Mouse (Mus musculus): Measurements from ENCODE around the gene Depdc5. TPM values are rescaled to one million over a fixed set of nuclear protein-coding genes. Genes with fewer than 3 reads are reported as not detected.
"Not testable (repeated sequence)": the region's sequence is repeated elsewhere in the genome, so short reads cannot be mapped to it uniquely, and the experiment has no call there.

The Depdc5 gene
- polyA plus RNA-seq, 1 experiment from 2014 or later: 20.2 TPM

- Histone ChIP-seq H3K4me3 (replicated peaks) (no peak overlapping the region), H3K27ac (no peak overlapping the region), H3K9ac (no peak overlapping the region), H3K4me2 (replicated peaks) (peak overlapping the region; percentile 57), H3K36me3 (no peaks in the 10 kb centered on the region), H3K9me3 (no peaks in the 10 kb centered on the region), H3K27me3 (replicated peaks) (no peaks in the 10 kb centered on the region), H3K4me1 (replicated peaks) (peaks cover 7% of the 10 kb centered on the region)
- ATAC-seq: no peak
- WGBS: 43% methylated on average over 13 of the region's 13 CpGs
Measured at GRCm38 (mm10) chr5:33038656-33039509, 175.4 kb downstream of the Depdc5 start.

GRCm38 (mm10) chr5:33039510-33039911, 176.0 kb downstream of the Depdc5 start:
- Histone ChIP-seq H3K4me1 (replicated peaks) (peaks cover 7% of the 10 kb centered on the region), H3K9me3 (no peaks in the 10 kb centered on the region), H3K9ac (peak overlapping the region; percentile 6; the same call in 1 of the 2 replicates), H3K36me3 (no peaks in the 10 kb centered on the region), H3K27ac (no peak overlapping the region), H3K4me2 (replicated peaks) (peak overlapping the region; percentile 57), H3K27me3 (replicated peaks) (no peaks in the 10 kb centered on the region), H3K4me3 (replicated peaks) (no peak overlapping the region)
- 2% methylated on average over 13 of the region's 13 CpGs for WGBS
- ATAC-seq: peak; percentile 64

GRCm38 (mm10) chr5:33040735-33041134, 177.2 kb downstream of the Depdc5 start:
- not testable (repeated sequence) for H3K9me3 ChIP-seq; H3K27me3 ChIP-seq (replicated peaks); H3K4me1 ChIP-seq (replicated peaks); H3K4me3 ChIP-seq (replicated peaks); H3K36me3 ChIP-seq; H3K9ac ChIP-seq; ATAC-seq; H3K27ac ChIP-seq; H3K4me2 ChIP-seq (replicated peaks)
- WGBS: 89% methylated on average over 1 of the region's 1 CpGs

- Histone ChIP-seq H3K4me1 (replicated peaks) (peaks cover 7% of the 10 kb centered on the region), H3K27me3 (replicated peaks) (no peaks in the 10 kb centered on the region), H3K27ac (no peak overlapping the region), H3K4me2 (replicated peaks) (peak overlapping the region; percentile 7; the same call in 1 of the 2 replicates), H3K9me3 (no peaks in the 10 kb centered on the region), H3K36me3 (no peaks in the 10 kb centered on the region), H3K4me3 (replicated peaks) (no peak overlapping the region), H3K9ac (no peak overlapping the region)
- WGBS: 23% methylated on average over 10 of the region's 10 CpGs
- ATAC-seq: peak; percentile 78
Measured at GRCm38 (mm10) chr5:33043397-33043796, 179.9 kb downstream of the Depdc5 start.

Other genes with a start within 250 kb of the Depdc5 start
- gene Pisd, start 78.1 kb upstream of the Depdc5 start, polyA plus RNA-seq (2015; fragmentation: Nextera tagmentation; extraction: Ambion mirVana): 91.1 and 97.2 TPM in 2 replicates
- gene Gm20671, start 36.6 kb upstream of the Depdc5 start, polyA plus RNA-seq (2015; fragmentation: Nextera tagmentation; extraction: Ambion mirVana): not detected in 2 replicates
- gene Prr14l, start 9.4 kb upstream of the Depdc5 start, polyA plus RNA-seq (2015; fragmentation: Nextera tagmentation; extraction: Ambion mirVana): 12.4 and 16.4 TPM in 2 replicates
- gene Ywhah, start 155.1 kb downstream of the Depdc5 start, polyA plus RNA-seq (2015; fragmentation: Nextera tagmentation; extraction: Ambion mirVana): 440 and 463 TPM in 2 replicates
- gene Slc5a1, start 240.5 kb downstream of the Depdc5 start, polyA plus RNA-seq (2015; fragmentation: Nextera tagmentation; extraction: Ambion mirVana): 52.1 and 61.9 TPM in 2 replicates